Mouse (Mus musculus) sigmoid colon, adult 10 weeks (tissue): ENCODE data around the gene Ptprc. TPM values are rescaled to one million over a fixed set of nuclear protein-coding genes. Genes with fewer than 3 reads are reported as not detected.

Experiments
- polyA plus RNA-seq: library from polyadenylated mRNA; stranded (reverse); fragments of 350-450 nt; fragmentation: Illumina TruSeq; extraction: RNeasy Lipid Tissue Mini Kit (QIAGEN cat#74804); gene quantifications from one replicate; pipeline ENCODE4 v1.2.3, GENCODE M21; 2014; ENCODE audit warnings: low read depth, low replicate concordance

The Ptprc gene
- polyA plus RNA-seq: 67.9 TPM

DNA sequence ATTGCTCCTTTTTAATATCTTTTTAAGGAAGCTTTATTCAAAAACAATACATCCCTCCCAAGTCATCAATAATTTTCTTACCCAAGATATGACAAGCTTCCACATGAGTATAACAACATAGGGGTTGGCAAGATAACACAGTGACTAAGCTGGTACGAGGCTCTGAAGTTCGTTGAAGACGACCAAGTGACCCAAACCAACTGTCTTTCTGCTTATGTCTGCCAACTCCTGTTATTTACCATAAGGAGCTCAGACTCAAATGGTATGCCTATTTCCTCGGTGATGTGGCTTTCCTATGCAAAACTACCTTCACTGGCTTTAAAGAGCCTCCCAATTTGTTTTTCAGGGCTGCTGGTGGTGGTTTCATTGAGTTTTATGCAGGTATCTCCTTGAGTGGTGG is at the start of gene Ptprc:
Ptprc (minus strand) TSS at position 215 of the 400 bp plus-strand sequence.

Other genes starting within 250 kb of the Ptprc start
- not detected for gene Atp6v1g3, start 98.0 kb upstream of the Ptprc start, polyA plus RNA-seq